Mouse (Mus musculus): ENCODE results near the gene Elp1.
A peak's percentile ranks its signal among the peaks of the same experiment; 100 is the strongest.

DNA sequence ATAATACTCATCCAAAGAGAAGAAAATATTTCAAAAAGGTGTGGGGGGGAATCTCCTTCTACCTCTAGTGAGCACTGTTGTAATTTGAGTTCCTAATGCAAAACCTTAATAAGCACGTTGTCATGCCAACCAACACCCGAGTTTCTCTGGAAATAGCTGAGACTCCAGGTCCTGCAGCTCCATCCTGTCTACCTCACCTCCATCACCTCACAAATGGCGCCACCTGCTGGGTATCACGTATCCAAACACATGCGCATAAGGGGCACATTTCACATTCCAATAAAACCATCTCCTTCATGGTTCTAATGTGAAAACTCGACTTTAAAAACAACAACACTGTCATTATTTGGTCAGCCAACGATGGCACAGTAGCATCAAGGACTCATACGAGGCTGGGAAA lies 76.3 kb downstream of the Elp1 start:
- peak; percentile 50; the same call in 1 of the 2 replicates for TF ChIP-seq CTCF (IDR thresholded peaks at IDR 0.05; ENCODE audit: control insufficient read depth, insufficient read depth, low read length)
- TF ChIP-seq POLR2A (IDR thresholded peaks at IDR 0.05; ENCODE audit: borderline replicate concordance, control insufficient read depth, low read depth, low read length) = no peak

Data from bone marrow, adult 2 months (tissue).